Mouse (Mus musculus) thymus, postnatal 14 days (tissue): ENCODE measurements around the gene Srrm3.

Source experiments
- DNase-seq: peaks from one replicate; pipeline ENCODE4 v3.0.0; 2021

Srrm3 gene

DNA sequence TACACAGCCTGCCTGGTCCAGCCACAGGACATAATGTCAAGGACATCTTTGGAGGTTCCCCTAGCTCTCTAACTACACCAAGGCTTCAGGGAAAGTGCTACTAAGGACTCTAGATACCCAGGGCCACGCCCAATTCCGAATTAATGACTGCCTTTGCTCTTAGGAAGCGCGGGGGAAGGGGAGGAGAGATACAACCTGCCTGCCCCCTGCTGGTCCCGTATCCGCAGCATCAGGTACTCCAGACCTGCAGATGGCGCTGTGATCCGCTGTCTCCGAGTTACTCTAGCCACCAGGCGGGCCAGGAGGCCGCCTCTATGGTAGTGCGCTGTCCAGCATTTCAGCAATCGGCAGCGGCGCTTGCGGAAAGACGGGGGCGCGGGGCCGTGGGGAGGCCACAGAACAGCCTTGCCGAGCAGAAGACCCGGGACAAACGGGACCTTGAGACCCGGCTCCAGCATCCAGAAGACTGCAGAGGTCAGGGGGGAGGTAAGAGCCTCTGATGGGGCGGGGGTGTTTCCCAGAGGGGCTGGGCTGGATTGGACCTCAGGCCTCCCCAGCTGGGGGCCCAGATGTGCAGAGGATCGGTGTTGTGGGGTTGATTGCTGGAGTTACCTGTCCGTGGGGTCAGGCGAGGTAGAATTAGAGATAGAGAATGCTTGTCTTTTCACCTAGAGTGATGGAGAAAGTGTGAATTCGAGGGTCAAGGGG lies at the start of gene Srrm3:
Gene Srrm3 (plus strand): TSS at position 336 of the 708 bp plus-strand sequence.
- peak; percentile 93 for DNase-seq

GRCm38 (mm10) chr5:135761881-135762280 lies 44.8 kb upstream of the Srrm3 start:
- no peak for DNase-seq

DNA sequence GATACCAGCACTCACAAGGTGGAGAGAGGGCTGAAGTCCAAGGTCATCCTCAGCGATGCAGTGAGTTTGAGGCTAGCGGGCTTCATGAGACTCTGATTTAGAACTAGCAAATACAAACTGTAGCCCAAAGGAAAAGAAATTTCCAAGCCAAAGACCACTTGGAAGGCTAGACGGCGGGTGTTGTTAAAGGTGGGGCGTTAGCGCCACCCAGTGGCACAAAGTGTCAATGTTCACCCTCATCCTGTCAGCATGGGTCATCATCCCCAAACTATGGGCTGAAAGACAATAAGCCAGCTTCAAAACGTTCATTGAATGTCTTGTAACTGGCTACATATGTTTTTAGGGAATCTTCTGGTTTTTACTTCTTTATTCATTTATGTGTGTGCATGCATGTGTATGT lies 43.2 kb upstream of the Srrm3 start:
- peak; percentile 69 for DNase-seq

GRCm38 (mm10) chr5:135764971-135765370 lies 41.7 kb upstream of the Srrm3 start:
- DNase-seq: no peak

GRCm38 (mm10) chr5:135772519-135772918 lies 34.2 kb upstream of the Srrm3 start:
- no peak for DNase-seq

DNA sequence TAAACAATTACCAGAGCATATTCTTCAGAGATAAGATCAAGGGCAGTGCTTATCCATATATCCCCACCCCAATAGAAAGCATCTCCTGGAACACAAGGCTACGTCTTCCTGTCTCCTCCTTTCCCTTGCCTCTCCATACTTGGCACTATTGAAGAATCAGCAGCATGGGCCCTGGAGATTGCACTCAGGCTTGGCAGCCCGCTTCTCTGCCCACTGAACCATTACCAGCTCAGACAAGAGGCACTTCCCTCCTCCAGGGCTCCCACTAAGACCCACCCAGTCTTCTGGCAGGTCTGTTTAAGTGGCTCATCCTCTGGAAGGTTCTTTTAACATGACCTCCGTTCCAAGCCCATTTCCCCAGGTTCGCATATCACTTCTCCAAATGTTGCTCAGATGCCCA lies 30.1 kb upstream of the Srrm3 start:
- no peak for DNase-seq

DNA sequence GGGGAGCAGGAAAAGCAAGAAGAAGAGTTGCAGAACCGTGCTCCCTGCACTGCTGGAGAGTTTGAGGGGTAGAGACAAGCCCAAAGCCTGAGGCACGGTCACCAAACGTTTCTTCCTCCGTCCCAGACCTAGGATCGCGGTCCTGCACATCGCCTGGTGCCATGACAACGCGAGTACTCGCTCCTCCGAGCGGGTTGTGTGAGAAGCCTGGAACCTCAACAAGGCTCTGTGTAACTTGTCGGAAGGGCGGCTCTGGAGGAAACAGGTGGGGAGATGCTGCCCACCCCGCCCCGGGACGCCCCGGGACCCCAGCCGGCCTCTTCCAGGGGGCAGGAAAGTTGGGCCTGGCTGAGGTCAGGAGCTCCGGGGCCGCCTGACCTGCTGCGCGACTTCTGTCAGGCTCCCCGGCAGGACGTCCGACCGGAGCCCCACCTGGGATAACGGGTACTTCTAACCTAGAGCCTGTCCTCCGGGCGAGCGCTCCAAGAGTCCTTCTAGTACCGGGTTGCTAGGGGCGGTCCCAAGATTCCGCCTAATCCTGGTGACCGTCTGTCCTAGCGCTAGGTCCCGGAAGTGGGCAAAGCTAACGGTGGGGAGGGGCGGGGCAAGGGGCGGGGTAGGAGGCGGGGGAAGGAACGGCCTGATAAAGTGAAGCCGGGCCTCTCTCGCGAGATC lies 28.8 kb upstream of the Srrm3 start, which contains the start of gene Styxl1:
Gene Styxl1 (minus strand): TSS at position 590 of the 675 bp plus-strand sequence.
- DNase-seq: no peak

DNA sequence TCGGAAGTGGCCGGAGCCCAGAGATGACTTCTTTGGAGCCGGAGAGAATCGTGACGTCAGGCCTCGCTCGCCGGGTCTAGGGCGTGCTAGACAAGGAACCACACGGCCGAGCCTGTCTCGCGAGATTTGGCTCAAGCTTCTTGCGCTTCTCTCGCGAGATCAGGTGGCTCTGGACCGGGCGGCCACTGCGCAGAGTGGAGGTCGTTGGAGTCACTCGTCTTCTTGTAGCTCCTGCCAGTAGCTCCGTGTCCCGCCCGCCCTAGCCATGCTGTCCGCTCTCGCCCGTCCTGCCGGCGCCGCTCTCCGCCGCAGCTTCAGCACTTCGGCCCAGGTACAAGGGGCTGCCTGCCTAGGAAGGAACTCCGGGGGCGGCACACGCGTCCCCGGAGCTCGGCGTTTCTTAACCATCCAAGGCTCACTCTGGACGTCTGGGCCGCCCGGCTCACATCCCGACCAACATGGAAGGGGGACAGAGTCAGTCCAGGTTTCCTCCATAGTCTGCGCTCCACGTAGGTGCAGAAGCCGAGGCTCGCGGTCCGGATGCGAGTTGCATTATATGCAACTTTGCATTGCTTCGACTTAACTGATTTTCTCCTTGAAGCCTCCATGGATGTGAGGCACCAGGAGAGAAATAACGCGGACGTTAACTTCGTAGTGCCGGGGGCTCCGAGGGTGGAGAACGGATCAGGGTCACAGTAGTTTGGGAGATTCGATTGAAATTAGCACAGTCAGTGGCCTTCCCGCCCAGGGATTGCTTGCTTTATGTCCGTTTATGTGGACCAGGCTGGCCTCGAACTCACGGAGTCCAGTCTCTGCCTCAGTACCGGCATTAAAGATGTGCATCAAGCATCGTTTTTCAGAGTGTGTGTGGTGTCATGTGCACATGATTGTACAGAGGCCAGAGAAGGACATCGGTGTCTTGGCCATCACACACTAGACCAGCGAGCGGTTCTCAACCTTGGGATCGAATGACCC lies 27.9 kb upstream of the Srrm3 start, which contains the start of gene Mdh2:
Gene Mdh2 (plus strand): TSS at position 10 of the 975 bp plus-strand sequence.
- DNase-seq: peak; percentile 100

GRCm38 (mm10) chr5:135780331-135780730 lies 26.4 kb upstream of the Srrm3 start:
- DNase-seq: no peak

DNA sequence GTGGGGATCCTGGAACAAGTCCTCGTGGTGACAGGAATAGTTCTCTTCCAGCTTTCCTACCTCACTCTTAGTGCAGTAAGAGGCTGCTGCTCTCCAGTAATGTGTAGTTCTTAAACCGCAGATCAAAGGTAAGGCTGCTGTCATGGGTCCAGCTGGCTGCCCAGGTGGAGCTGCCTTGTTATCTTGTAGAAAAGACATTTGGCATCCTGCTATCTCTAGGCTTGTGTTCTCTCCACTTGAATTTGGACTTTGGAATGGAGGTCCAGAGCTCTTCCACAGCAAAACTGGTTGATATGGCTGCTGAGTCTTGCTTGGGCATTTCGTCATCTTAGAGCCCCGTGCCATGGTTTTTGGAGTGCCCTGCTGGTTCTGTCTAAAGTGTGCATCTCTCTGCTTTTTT lies 23.8 kb upstream of the Srrm3 start:
- DNase-seq: no peak

DNA sequence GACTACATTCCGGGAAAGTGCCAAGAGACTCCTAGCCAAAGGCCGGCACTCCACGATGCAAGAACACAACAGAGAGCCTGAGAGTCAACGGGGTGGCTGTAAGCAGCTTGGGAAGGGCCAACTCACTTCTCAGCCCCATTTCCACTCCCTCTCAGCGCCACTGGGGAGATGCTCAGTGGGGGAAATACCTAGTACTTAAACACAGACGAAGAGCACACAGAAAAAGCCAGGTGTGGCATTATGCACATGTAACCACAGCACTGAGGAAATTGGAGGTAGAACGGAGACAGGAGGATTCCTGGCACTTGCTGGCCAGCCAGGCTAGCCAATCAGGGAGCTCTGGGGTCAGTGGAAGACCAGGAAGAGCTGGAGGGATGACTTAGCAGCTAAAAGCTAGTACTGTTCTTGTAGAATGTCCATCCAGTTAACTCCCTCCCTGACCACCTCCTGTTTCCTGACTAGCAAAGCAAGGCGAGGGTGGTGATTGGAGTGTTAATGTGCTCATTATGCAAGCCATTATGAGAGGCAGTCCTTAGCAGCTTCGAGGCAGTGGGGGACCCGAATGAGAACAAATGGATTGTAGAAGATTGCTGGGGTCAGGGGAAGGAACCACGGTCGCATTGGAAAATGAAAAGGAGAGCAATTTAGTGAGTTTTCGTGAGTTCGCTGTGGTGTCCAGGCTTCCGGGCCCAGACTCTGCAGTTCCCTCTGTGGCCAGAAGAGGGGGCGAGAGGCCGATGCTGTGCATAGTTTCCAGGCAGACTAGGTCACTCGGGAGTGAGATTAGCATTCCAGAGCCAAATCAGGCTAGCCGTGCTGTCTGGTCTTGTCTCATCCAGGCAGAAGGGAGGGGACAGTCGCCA lies 12.5 kb upstream of the Srrm3 start:
- peak; percentile 83 for DNase-seq

DNA sequence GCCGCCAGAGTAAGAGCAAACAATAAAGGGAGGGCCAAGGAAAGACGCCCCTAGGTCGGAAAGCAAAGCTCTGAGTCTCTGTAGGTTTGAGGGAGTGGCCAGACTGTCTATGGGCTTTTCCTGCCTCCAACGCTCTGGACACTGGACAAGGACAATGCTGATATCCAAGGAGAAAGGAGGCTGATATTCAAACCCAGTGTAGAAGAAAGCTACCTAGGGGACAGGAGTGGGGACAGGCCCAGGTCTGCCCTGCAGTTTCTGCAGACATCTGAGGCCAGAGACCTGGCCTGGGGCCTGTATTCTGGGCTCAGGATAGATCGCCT lies 11.9 kb upstream of the Srrm3 start:
- DNase-seq: no peak

DNA sequence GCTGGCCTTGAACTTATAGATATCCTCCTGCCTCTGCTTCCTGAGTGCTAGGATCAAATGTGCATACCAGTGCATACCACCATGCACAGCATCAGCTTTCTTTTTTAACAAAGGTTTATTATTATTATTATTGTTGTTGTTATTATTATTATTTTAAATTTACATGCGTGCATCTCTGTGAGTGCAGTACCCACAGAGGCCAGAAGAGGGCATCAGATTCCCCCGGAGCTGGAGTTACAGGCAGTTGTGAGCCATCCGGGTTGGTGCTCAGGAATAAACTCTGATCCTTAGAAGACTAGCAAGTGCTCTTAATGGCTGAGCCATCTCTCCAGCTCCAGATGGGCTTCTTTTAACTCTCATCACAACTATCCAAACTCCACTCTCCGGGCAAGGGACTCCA lies 6.9 kb upstream of the Srrm3 start:
- DNase-seq: no peak

DNA sequence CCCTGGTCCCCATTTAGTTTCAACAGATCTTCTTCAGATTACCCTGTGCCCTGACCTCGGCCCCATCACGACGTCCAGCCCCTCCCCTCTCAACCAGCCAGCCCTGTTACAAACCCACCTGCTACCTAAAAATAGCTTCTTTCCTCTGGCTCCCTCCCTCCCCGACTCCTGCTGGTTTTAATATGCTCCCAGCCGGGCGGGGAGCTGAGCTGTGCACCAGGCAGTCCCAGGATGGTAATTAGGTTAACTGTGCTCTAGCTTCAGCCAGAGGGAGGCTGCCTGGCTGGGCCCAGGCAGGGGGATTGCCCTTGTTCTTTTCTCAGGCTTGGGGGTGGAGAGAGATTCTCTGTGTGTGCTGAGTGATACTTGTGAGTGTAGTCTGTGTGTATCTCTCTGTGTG lies 5.8 kb upstream of the Srrm3 start:
- no peak for DNase-seq

DNA sequence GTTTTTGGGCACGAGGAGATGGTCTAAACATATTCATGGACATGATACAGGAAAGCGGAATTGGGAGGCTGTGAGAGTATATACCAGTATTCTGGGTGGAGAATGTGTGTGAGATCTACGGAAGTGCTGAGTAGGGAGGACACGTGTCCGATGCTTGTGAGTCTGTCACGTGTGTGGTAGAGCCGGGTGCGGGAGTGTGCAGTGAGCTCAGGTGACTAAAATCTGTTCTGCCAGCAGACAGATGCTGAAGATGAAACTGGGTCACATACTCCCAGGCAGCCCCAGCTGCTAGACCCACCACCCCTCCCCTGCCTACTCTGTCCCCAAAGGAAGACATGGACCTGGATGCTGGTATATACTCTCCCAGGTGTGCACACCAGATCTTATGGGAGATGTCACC lies 4.0 kb upstream of the Srrm3 start:
- DNase-seq: no peak

- no peak for DNase-seq
Measured at GRCm38 (mm10) chr5:135803135-135803534, 3.6 kb upstream of the Srrm3 start.

DNA sequence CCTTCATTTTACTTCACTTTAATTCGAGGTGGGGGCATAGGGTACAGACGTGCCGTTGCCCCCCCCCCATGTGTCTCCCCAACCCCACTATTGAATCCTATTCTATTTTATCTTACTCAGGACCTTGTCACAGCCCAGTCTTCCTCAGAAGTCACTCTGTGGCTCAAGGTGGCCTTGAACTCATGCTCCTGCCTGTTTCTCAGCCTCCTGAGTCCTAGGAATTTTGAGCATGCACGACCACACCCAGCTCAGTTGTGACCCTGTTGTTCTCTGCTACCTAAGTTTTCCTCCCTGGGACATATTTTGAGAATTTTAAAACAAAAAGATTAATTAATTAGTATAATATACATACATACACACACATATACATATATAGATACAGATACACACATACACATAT lies 3.0 kb upstream of the Srrm3 start:
- DNase-seq: no peak

GRCm38 (mm10) chr5:135804735-135805134 lies 2.0 kb upstream of the Srrm3 start:
- no peak for DNase-seq

- DNase-seq: no peak
Measured at GRCm38 (mm10) chr5:135807263-135807637, 560 bp downstream of the Srrm3 start.

GRCm38 (mm10) chr5:135812991-135813390 lies 6.3 kb downstream of the Srrm3 start:
- no peak for DNase-seq

DNA sequence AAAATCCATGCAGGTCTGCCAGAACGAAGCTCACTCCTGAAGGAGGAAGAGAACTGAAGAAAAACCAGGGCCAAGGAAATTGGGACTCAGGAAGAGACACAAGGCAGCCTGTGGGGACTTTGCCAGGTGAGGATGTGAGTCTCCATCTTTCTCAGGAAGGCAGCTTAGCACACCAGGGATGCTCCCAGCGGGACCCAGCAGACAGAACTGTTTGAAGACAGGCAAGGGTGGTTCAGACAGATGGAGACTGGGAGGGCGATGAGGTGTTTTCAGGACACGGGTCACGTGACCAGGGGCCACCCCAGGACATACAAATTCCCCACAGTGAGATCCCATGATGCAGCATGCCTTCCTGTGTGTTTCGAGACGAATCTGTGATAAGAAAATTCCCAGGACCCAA lies 11.8 kb downstream of the Srrm3 start:
- no peak for DNase-seq

- DNase-seq: no peak
Measured at GRCm38 (mm10) chr5:135822316-135822944, 15.7 kb downstream of the Srrm3 start.
